Comparison of ENCODE assay signal across 9 mouse cellular contexts in the genomic region with DNA sequence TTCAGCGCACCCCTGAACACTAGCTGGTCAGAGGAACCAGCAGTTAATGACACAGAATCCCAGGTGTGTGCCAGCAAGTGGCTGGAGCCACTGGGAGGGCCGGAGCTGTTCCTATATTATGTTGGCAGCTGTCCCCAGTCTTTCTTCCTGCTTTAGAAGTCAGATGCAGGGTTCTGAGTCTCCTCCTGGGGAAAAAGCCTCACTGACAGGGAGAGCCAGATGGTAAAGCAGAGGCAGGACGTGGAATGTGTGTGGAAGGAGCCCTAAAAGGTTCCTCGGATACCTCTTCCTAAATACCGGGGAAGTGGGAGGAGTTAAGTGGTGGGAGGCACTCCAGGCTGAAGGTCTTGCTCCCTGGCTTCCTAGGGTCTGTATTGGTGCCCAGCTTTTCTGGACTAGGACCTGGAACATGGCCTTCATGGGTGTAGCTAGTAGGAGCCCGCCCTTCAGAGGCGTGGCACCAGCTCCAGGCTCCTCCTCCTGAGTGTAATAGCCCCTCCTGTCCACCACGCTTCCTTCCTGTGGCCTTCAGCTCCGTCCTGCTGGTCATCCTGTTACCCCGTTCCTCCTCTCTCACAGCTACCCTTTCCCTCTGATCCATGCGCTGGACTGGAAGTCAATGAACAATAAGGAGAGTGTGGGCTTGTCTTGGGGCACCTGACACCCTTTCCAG. TPM values are rescaled to one million over a fixed set of nuclear protein-coding genes. Genes with fewer than 3 reads are reported as not detected.
DNase-seq lines count a peak whose midpoint lies in the region; ATAC-seq and TF ChIP-seq lines count a peak whose summit lies in the region.
"Had no signal": no experiment of that assay in that cellular context is flagged by ENCODE, and none has a peak within 500 bp of the region (broad histone marks: within the 10 kb centered on the region; RNA-seq: fewer than 3 reads in every experiment).

No protein-coding gene starts in this region.

- no peak for DNase-seq in forebrain, embryonic 10.5 days (ENCODE audit: extremely low spot score, low spot score)
- no peak for DNase-seq in forebrain, embryonic 14.5 days (ENCODE audit: low spot score)
- peak; percentile 78 for DNase-seq in kidney, postnatal 0 days (ENCODE audit: low spot score)
- peak; percentile 86 for DNase-seq in lung, postnatal 10 days
- no peak for DNase-seq in thymus, postnatal 25 days
- DNase-seq in B cell, adult 2 months: no peak

- H3K27me3 ChIP-seq in forebrain, embryonic 10.5 days (ENCODE audit: poor library complexity, severe bottlenecking): no peaks in the 10 kb centered on the region; the same call in 1 of the 2 replicates
- H3K27me3 ChIP-seq in forebrain, embryonic 14.5 days (replicated peaks; ENCODE audit: control insufficient read depth, insufficient read depth, low read length): no peaks in the 10 kb centered on the region
- H3K27me3 ChIP-seq in kidney, postnatal 0 days (ENCODE audit: insufficient read depth, low read length): no peaks in the 10 kb centered on the region

- no peak overlapping the region for H3K4me3 ChIP-seq in forebrain, embryonic 10.5 days
- H3K4me3 ChIP-seq in forebrain, embryonic 14.5 days (ENCODE audit: low read depth, low read length): no peak overlapping the region
- no peak overlapping the region for H3K4me3 ChIP-seq in kidney, postnatal 0 days (replicated peaks; ENCODE audit: low read depth, low read length)

- no peaks in the 10 kb centered on the region for H3K36me3 ChIP-seq in forebrain, embryonic 10.5 days (replicated peaks)
- H3K36me3 ChIP-seq in forebrain, embryonic 14.5 days (ENCODE audit: control insufficient read depth, insufficient read depth, low read length): no peaks in the 10 kb centered on the region
- no peaks in the 10 kb centered on the region for H3K36me3 ChIP-seq in kidney, postnatal 0 days (ENCODE audit: insufficient read depth, low read length)

- no peak for ATAC-seq in forebrain, embryonic 14.5 days
- ATAC-seq in granulocyte monocyte progenitor cell, adult 5-6 weeks (replicated peaks; ENCODE audit: poor library complexity, severe bottlenecking): peak; percentile 93
- peak; percentile 80 for ATAC-seq in kidney, postnatal 0 days (replicated peaks; ENCODE audit: low FRiP score, low read depth)
- no peak for ATAC-seq in cerebellum, adult (ENCODE audit: insufficient number of reproducible peaks, low FRiP score, low TSS enrichment)

- H3K4me1 ChIP-seq in forebrain, embryonic 10.5 days: peaks cover 44% of the 10 kb centered on the region
- peaks cover 9% of the 10 kb centered on the region for H3K4me1 ChIP-seq in forebrain, embryonic 14.5 days (ENCODE audit: control insufficient read depth, insufficient read depth, low read length)
- peaks cover 48% of the 10 kb centered on the region for H3K4me1 ChIP-seq in kidney, postnatal 0 days (replicated peaks; ENCODE audit: insufficient read depth, low read length)

- WGBS in forebrain, embryonic 10.5 days: 64% methylated on average over 11 of the region's 11 CpGs
- 60% methylated on average over 11 of the region's 11 CpGs for WGBS in forebrain, embryonic 14.5 days
- 43% methylated on average over 11 of the region's 11 CpGs for WGBS in kidney, postnatal 0 days

- no peak overlapping the region for H3K4me2 ChIP-seq in forebrain, embryonic 14.5 days (ENCODE audit: low read length)
- H3K4me2 ChIP-seq in kidney, postnatal 0 days (ENCODE audit: low read length): no peak overlapping the region

- H3K9ac ChIP-seq in forebrain, embryonic 14.5 days (ENCODE audit: low read length): no peak overlapping the region
- no peak overlapping the region for H3K9ac ChIP-seq in kidney, postnatal 0 days (ENCODE audit: low read depth, low read length)

- H3K9me3 ChIP-seq in forebrain, embryonic 10.5 days: no peaks in the 10 kb centered on the region
- H3K9me3 ChIP-seq in forebrain, embryonic 14.5 days (replicated peaks; ENCODE audit: control insufficient read depth, low read length): no peaks in the 10 kb centered on the region
- no peaks in the 10 kb centered on the region for H3K9me3 ChIP-seq in kidney, postnatal 0 days (replicated peaks; ENCODE audit: low read length)

- H3K27ac ChIP-seq in forebrain, embryonic 10.5 days: 0 out of 2 replicates have a peak overlapping the region, but pooled peaks have one; percentile 25
- no peak overlapping the region for H3K27ac ChIP-seq in forebrain, embryonic 14.5 days (ENCODE audit: low read depth, low read length)
- H3K27ac ChIP-seq in kidney, postnatal 0 days: peak overlapping the region; percentile 38

- TF ChIP-seq CTCF in kidney, postnatal 0 days (IDR thresholded peaks at IDR 0.05; ENCODE audit: low read depth): peak; percentile 23

RNA-seq across cellular contexts. Expression of gene Ppp1r13b, which starts 25.3 kb away (rescaled TPM):
- polyA plus RNA-seq in forebrain, embryonic 10.5 days (2016; fragmentation: Nextera tagmentation; extraction: Ambion mirVana): 2.9 and 3.1 TPM in 2 replicates
- polyA plus RNA-seq in forebrain, embryonic 14.5 days (2014; fragmentation: Nextera tagmentation; extraction: Ambion mirVana): 12.5 and 20.1 TPM in 2 replicates
- 11.2 and 11.4 TPM in 2 replicates for total RNA-seq in granulocyte monocyte progenitor cell, adult 5-6 weeks (2014; fragmentation: Nextera tagmentation)
- total RNA-seq in granulocyte monocyte progenitor cell, adult 5-6 weeks (2017): 2.9 and 4.7 TPM in 2 replicates
- 14.6 and 16.7 TPM in 2 replicates for polyA plus RNA-seq in kidney, postnatal 0 days (2015; fragmentation: Nextera tagmentation; extraction: Ambion mirVana)

RNA-seq across cellular contexts. Expression of gene Atp5mpl, which starts 33.6 kb away (rescaled TPM):
- 565 and 608 TPM in 2 replicates for polyA plus RNA-seq in forebrain, embryonic 10.5 days (2016; fragmentation: Nextera tagmentation; extraction: Ambion mirVana)
- polyA plus RNA-seq in forebrain, embryonic 14.5 days (2014; fragmentation: Nextera tagmentation; extraction: Ambion mirVana): 634 and 784 TPM in 2 replicates
- total RNA-seq in granulocyte monocyte progenitor cell, adult 5-6 weeks (2014; fragmentation: Nextera tagmentation): 630 and 670 TPM in 2 replicates
- 410 and 442 TPM in 2 replicates for total RNA-seq in granulocyte monocyte progenitor cell, adult 5-6 weeks (2017)
- 1,132 and 1,318 TPM in 2 replicates for polyA plus RNA-seq in kidney, postnatal 0 days (2015; fragmentation: Nextera tagmentation; extraction: Ambion mirVana)

RNA-seq across cellular contexts. Expression of gene Tdrd9, which starts 38.2 kb away (rescaled TPM):
- 1.1 and 1.9 TPM in 2 replicates for polyA plus RNA-seq in forebrain, embryonic 10.5 days (2016; fragmentation: Nextera tagmentation; extraction: Ambion mirVana)
- polyA plus RNA-seq in forebrain, embryonic 14.5 days (2014; fragmentation: Nextera tagmentation; extraction: Ambion mirVana): 0.19 and 0.31 TPM in 2 replicates
- total RNA-seq in granulocyte monocyte progenitor cell, adult 5-6 weeks (2014; fragmentation: Nextera tagmentation): not detected in 2 replicates
- not detected in 2 replicates for total RNA-seq in granulocyte monocyte progenitor cell, adult 5-6 weeks (2017)
- 0.18 and 0.32 TPM in 2 replicates for polyA plus RNA-seq in kidney, postnatal 0 days (2015; fragmentation: Nextera tagmentation; extraction: Ambion mirVana)

RNA-seq across cellular contexts. Expression of gene Rd3l, which starts 47.9 kb away (rescaled TPM):
- not detected in 2 replicates for polyA plus RNA-seq in forebrain, embryonic 10.5 days (2016; fragmentation: Nextera tagmentation; extraction: Ambion mirVana)
- not detected in 2 replicates for polyA plus RNA-seq in forebrain, embryonic 14.5 days (2014; fragmentation: Nextera tagmentation; extraction: Ambion mirVana)
- not detected in 2 replicates for total RNA-seq in granulocyte monocyte progenitor cell, adult 5-6 weeks (2014; fragmentation: Nextera tagmentation)
- total RNA-seq in granulocyte monocyte progenitor cell, adult 5-6 weeks (2017): not detected in 2 replicates
- polyA plus RNA-seq in kidney, postnatal 0 days (2015; fragmentation: Nextera tagmentation; extraction: Ambion mirVana): not detected in 2 replicates
- total RNA-seq: left cerebral cortex, postnatal 10 days had no signal

Comparison
In these comparisons a context has a peak if more than half of its experiments do, and no peak if none do; other contexts are left out.
1. DNase-seq: peak in kidney, postnatal 0 days (single experiment) and lung, postnatal 10 days (single experiment); none in forebrain, embryonic 10.5 days (single experiment), forebrain, embryonic 14.5 days (single experiment), thymus, postnatal 25 days (single experiment) and B cell, adult 2 months (0 of 2).
2. ATAC-seq: peak in granulocyte monocyte progenitor cell, adult 5-6 weeks (single experiment) and kidney, postnatal 0 days (single experiment); none in forebrain, embryonic 14.5 days (single experiment) and cerebellum, adult (single experiment).